Mouse (Mus musculus) liver (tissue): ENCODE measurements around the gene Olfr15.
"Not testable (repeated sequence)": the region's sequence is repeated elsewhere in the genome, so short reads cannot be mapped to it uniquely, and the experiment has no call there.

Source experiments
- DNase-seq: peaks from one replicate; pipeline ENCODE4 v3.0.0-alpha.2; 2020; ENCODE audit warnings: mixed read lengths

Olfr15 gene

DNA sequence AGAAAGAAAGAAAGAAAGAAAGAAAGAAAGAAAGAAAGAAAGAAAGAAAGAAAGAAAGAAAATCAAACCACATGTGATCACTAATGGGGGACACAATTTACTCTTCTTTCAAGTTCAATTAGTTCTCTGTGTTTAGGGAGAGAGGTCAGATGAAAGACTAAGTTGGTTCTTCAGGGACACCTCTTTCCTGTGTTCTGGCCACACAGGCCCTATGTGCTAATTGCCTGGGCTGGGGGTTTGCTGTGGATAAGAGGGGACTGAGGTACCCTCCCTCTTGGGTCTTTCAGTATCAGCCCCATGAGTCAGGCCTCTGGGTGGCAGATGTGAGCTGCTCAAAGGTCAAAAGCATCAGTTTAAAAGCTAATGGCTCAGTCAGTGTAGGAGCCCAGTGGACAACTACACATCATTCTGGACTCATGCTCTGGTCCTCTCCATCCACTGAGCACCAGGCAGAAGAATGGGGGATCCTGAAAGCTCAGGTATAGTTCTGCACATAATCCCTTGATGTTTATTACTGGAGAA, at the start of gene Olfr15:
Olfr15 (plus strand) TSS at position 291 of the 522 bp plus-strand sequence.
- DNase-seq: no peak

DNA sequence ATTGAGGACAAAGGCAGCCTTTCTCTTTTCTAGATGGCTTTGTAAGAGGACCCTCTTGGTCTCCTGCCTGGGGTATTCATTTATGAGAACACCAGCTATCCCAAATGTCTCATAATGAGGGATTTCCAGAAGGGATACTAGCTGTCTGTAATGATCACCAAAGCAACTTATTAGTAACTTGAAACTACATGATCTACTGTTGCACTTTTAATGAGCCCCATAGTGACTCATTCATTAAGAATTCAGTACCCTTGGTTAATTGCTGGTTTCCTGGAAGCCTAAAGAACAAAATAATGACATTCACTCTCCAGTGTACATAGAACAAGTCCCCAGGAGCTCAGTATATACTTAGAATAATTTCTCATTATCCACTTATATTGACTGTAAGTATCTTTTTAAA, 49.4 kb upstream of the Olfr15 start:
- no peak for DNase-seq

DNA sequence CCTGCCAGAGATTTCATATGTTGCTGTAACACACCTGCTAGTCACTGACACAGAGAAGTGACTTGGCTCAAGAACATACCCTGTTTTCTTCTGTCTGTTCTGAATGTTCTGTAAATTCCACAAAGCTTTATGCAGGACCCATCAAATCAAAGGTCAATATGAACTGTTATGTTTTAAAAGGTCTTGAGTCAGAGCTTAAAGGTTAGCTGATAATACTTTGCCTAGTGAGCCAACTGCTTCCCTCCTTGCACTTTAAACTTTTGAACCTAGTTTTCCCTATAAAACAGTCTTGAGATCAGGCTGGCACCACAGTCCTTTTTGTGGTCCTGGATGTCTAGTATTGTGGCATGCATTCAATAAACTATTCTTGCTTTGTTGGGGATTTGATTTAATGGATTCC, 42.3 kb upstream of the Olfr15 start:
- no peak for DNase-seq

DNA sequence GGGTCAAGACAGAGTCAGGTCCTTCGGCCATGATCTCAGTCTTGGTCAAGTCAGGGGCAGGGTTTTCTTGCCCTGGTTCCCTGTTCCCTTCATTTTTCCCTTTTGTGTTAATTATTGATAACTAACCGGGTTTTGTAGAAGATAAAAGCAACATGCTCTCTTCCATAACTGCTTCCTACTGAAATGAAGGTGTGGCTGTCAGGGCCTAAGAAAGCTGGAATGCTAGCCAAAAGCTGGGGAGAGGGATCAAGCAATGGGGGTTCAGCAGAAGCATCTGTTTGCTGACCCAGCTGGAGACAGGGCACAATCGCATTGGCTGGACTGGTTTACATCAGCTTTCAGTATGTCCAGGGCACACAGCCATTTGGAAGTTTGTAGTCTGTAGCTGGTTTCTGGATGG, 22.5 kb upstream of the Olfr15 start:
- no peak for DNase-seq

DNA sequence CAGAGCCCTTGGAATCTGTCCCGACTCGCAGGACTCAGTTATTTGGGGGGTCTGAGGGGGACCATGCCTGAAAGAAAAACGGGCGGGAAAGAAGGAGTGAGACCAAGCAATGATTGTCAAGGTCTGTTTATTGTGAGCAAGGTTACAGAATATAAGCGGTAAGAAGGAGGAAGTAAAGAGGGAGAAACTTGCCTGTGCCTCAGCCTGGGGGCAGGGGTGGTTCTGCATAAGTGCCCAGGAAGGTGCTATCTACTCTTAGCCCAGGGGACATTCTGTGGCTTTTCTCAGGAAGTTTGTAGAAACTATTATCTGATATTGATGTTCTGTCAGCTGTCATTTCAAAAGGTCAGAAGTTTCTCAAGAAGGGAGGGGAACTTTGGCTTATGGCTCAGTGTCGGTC, 16.0 kb upstream of the Olfr15 start:
- not testable (repeated sequence) for DNase-seq

DNA sequence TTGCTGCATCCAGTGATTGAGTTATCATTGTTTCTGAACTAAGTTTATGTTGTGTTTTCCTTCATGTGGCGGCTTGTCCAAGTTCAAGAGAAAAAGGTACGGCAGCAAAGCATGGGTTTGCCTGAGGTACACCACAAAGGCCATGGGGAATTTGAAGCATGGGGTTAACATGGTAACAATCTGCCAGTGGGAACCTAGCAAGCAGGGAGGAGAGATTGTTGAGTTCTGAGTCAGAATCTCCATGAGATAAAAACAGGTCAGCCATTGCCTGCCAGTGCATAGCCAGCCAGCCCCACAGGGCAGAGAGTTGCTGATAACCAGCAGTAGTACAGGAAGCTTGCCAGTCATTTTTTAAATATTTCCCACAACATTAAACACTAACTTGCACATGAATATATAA, 10.5 kb upstream of the Olfr15 start:
- no peak for DNase-seq

DNA sequence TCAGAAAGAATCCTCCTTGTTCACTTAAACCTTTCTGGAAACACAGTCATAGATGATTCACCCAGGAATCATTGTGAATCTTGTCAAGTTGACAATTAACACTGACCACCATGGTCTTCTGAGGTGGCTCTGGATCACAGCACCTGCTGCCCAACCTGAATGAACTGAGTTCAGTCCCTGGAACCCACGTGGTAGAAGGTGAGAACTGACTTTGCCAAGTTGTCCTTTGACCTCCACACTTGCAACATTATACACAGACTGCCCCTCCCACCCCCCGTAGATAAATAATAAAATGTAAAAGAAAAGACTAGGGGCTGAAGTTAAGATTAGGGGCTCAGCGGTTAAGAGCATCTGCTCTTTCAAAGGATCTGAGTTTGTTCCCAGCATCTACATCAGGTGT, 2.7 kb upstream of the Olfr15 start:
- no peak for DNase-seq

DNA sequence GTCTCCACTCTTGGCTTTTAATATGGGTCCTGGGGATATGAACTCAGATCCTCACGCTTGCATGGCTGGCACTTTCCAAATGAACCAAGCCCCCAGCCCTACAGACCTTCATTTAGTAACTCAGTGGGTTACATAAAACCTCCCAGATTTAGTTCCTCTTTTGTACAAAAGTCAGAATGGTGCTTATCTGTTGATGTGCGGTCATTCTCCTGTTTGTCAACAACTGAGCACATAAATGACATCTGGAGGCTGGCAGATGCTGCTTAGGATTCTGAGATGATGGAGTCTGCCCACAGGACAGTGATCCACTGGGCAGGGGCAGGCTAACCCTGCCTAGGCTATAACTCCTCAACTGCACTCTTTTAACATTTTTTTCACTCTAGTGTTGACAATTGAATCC, 951 bp upstream of the Olfr15 start:
- no peak for DNase-seq

DNA sequence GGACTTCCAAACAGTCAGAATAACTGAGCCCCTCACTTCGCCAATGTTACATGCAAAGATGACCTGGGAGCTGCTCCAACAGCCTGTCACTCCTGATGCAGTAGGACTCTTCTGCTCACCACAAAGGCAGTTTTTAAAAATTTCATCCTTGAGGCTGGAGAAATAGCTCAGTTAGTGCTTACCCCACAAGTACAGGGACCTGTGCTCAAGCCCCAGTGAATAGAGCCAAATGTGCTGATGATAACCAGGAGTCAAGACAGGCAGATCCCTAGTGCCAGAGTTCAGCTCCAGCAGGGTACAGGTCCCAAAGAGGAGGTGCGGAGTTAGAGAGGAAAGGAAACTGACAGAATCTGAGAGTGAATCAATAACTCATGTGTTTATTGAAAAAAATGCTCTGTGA, 4.8 kb downstream of the Olfr15 start:
- DNase-seq: no peak

DNA sequence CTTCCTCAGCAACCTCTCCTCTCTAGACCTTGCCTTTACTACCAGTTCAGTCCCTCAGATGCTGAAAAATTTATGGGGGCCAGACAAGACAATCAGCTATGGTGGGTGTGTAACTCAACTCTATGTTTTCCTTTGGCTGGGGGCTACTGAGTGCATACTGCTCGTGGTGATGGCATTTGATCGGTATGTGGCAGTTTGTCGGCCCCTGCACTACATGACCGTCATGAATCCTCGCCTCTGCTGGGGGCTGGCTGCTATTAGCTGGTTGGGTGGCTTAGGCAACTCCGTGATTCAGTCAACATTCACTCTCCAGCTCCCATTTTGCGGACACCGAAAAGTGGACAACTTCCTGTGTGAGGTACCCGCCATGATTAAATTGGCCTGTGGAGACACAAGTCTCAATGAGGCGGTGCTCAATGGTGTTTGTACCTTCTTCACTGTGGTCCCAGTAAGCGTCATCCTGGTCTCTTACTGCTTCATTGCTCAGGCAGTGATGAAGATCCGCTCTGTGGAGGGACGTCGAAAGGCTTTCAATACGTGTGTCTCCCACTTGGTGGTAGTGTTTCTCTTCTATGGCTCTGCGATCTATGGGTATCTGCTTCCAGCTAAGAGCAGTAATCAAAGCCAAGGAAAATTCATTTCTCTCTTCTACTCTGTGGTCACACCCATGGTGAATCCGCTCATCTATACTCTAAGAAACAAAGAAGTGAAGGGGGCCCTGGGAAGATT, 8.6 kb downstream of the Olfr15 start:
- DNase-seq: no peak

DNA sequence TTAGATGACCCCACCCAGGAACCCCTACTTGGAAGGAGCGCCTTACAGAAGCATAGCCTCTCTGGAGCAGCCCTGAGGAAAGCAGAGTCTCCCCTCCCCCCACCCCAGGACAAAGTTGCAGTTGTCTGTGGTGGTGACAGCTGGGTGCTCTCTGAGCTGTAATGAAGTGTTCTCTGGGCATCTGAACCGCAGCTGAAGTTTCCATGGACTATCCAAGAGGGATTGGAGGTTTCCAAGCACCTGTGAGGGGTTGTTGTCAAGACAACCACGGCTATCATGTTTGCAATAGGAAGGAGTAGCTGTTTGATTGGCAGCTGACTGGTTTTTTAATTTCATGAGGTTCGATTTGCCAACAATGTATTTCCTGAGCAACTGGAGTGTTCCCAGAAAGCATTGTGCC, 12.3 kb downstream of the Olfr15 start:
- DNase-seq: peak; percentile 5

DNA sequence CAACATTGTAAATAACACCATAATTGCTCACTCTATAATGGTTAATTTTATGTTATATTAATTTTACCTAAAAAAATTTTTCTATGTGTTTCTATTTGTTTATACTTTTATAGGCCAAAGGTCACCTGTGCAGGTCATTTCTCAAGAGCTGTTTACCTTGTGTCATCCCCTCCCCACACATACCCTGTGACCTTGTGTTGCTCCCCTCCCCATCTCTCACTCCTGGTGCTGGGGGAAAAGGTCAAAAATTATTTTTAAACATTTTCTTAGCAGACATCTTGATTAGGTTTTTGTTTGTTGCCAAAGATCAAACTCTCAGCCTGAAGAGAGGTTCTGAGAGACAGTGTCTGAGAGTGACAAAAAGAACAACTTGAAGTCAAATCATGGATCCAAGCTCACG, 13.1 kb downstream of the Olfr15 start:
- no peak for DNase-seq

DNA sequence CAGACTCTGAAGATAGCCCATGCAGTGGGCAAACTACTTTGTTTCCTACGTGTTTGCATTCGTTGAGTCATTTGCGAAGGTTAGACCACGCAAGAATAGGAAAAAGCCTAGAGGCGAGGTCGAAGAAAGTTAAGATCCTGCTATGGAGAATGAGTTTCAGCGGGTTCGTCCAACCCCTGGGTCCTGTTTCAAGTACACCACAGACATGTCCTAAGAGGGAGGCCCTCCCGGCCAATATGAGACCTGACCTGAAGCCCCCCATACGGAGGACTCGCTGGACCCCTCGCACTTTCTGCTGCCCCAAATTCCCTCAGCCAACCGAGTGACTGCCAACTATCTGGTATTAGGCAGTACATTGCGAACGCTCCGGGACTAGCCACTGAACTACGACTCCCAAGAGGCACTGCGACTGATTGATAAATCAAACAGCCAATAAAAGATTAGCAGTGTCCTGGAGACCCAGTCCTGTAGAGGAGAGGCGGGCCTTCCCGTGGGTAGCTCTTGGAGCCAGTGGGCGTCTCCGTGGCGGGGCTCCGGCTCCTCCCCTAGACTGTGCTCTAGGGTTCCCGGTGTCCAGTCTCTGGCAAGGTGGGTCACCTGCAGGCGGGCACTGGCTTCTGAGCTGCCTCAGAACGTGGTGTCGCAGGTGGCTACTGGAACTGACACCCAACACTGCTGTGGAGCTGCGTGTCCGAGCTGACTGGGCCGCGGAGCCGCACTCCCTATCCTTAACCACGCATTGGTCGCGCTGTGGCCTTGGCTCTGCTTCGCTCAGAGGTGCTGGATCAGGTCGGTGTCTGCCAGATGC, 16.2 kb downstream of the Olfr15 start, which contains the start of gene Zfp174:
Zfp174 (plus strand) TSS at position 558 of the 808 bp plus-strand sequence.
- peak; percentile 93 for DNase-seq

DNA sequence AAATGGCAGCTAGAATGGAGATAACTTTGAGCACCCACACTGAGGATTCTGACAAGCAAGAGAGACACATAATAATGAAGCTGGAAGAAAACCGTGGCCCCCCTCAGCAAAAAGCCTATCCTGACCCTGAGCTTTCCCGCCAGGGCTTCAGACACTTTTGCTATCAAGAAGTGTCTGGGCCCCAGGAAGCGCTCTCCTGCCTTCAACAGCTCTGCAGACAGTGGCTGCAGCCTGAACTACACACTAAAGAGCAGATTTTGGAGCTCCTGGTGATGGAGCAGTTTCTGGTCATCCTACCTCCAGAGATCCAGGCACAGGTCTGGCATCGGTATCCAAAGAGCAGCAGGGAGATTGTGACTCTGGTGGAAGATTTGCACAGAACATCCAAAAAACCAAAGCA, 17.2 kb downstream of the Olfr15 start:
- DNase-seq: no peak

DNA sequence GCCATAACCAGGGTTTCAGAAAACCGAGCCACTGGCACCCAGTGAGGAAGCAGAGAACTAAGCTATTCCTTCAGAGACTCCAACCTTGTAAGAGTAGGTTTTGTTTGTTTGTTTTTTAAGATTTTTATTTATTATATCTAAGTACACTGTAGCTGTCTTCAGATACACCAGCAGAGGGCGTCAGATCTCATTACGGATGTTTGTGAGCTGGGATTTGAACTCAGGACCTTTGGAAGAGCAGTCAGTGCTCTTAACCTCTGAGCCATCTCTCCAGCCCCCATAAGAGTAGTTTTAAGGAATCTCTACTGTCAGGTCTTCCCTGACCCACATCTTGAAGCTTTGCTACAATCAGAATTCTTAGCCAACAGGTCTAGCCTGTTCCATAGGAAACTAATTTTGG, 17.7 kb downstream of the Olfr15 start:
- DNase-seq: no peak

DNA sequence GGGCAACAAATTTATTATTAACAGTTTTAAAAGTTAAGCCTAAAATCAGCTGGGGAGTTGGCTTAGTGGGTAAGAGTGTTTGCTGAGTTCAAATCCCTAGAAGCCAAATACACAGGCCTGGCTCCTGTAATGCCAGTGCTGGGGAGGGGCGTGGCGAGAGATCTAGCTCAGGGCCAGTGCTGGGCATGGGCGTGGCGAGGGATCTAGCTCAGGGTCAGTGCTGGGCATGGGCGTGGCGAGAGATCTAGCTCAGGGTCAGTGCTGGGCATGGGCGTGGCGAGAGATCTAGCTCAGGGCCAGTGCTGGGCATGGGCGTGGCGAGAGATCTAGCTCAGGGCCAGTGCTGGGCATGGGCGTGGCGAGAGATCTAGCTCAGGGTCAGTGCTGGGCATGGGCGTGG, 20.6 kb downstream of the Olfr15 start:
- DNase-seq: not testable (repeated sequence)

DNA sequence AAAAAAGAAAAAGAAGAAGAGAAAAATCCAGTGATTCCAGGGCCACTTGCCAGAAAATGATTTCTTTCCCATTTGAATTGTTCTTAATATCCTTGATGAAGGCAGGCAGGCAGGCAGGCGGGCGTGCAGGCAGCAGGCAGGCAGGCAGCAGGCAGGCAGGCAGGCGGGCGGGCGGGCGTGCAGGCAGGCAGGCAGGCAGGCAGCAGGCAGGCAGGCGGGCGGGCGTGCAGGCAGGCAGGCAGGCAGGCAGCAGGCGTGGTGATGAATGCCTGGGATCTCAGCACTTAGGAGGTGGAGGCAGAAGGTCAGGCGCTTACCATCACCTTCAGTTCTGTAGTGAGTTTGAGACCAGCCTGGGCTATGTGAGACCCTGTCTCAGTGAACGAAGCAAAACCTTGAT, 21.9 kb downstream of the Olfr15 start:
- peak; percentile 32 for DNase-seq

DNA sequence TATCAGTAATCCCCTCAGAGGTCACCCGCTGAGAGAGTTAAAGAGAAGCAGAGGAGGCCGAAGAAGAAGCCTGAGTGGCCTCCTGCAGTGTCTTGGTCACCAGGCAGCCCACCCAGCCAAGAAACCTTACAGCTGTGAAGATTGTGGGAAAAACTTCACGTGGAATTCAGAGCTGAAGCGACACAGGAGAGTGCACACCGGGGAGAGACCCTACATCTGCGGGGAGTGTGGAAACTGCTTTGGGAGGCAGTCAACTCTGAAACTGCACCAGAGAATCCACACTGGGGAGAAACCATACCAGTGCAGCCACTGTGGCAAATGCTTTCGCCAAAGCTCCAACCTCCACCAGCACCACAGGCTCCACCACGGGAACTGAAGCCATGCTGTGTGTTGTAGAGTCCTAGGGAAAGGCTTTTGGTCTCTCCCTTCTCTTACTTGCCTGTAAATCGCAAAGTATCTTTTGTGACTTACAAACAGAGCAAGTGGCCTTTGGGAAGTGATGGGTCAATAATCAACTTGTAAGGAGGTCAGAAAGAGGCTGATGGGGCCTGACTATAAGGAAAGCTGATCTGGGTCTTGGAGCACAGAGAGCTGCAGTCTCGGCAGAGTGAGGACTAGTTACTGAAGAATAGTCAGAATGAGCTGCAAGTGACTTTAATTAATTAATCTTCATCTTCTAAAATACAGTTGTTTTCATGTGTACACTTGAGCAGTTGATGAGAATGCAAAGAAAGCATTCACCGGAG, 23.9 kb downstream of the Olfr15 start:
- DNase-seq: no peak

DNA sequence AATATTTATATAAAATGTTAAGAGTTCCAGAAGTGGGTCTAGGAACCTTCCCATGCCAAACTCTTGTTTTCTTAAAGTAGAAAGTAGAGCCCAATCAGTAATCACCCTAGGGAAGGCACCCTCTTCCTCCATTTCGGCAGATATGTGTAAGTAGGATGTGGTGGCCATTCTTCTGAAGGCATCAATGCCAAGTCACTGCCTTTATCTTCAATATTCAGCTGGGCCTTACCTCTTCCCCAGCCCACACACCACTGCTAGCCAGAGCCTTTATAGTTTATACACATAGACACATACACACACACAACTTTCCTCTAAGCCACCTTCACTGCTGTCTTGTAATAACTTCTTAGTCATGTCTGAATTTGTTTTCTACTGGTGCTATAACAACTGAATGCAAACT, 25.1 kb downstream of the Olfr15 start:
- no peak for DNase-seq

DNA sequence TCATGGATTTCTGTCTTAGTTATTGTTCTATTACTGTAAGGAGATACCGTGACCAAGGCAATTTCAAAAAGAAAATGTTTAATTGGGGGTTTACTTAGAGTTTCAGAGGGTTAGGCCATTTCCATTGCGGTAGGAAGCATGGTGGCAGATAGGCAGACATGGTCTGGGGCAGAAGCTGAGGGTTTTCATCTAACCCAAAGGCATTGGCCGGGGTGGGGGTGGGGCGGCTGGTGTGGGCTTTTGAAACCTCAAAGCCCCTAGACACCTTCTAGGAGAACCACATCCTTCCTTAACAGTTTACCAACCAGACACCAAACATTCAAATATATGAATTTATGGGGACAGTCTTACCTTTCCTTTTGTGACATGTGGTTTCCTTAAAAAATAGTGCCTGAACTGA, 28.6 kb downstream of the Olfr15 start:
- DNase-seq: no peak

DNA sequence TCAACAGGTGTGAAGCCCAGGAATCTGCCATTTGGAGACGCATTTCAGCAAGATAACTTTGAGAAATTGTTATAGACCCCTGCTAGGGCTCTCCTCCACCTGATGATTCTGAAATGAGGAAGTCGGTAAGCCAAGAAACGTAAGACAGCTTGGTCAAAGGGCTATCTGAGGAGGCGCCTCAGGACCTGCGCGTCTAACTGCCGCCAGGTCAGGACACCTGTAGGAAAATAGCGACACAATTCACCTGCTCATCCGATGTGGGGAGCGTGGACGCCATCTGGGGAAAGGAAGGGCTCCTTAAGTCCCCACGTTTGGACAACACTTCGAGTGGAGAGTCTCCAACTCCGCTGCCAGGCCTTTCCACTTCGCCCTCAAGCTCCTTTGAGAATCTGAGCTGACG, 41.1 kb downstream of the Olfr15 start:
- DNase-seq: no peak

DNA sequence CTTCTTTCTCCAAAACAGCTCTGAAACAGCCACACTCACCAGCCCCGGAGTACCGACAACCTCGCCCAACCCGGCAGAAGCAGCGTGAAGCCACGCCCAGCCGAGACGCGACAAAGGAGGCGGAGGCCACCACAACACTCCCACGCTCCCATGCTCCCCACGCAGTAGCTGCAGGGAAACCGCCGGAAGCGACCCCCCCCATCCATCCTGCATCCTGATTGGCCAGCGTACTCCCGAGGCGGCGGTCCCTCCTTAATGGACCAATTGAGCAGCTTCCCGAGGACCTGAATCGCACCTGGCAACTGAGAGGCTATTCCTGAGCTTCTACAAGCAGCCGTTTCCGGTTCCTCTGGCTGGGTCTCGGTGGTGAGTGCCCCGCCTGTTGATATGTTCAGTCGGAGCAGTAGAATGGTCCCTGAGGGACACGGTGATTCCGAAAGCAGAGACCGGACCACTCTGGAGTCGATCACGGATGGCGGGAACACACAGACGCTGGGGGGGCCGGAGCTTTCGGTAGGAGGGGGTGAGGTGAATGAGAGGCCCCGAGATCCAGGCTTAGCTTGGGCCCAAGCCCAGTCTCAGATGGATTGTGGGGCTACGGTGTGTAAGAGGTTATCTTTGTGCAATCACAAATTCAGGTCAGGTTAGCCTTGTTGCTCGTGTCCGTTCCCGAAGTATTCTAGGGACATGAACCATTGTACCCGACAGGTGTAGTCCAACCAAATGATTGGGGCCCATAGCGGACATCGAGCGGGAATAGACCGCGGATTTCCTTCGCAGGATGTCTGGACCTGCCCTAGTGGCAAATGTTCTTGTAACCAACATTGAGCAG, 41.8 kb downstream of the Olfr15 start, which contains the start of gene Naa60:
Naa60 (plus strand) TSS at position 160 of the 832 bp plus-strand sequence.
- peak; percentile 89 for DNase-seq
